Mouse (Mus musculus) intestine, embryonic 14.5 days (tissue): ENCODE measurements around the gene Tsen54. TPM values are rescaled to one million over a fixed set of nuclear protein-coding genes. Genes with fewer than 3 reads are reported as not detected.

Source experiments
- ATAC-seq: fragments of 200-750 bp; cut with Nextera tagmentation; replicated peaks from 2 replicates; pipeline ENCODE4 v1.8.0; 2017; ENCODE audit warnings: low read depth, moderate number of reproducible peaks, moderate TSS enrichment, moderate library complexity; ENCODE audit not compliant: low FRiP score, low TSS enrichment
- DNase-seq: peaks from one replicate; pipeline ENCODE4 v3.0.0-alpha.2; 2018; ENCODE audit warnings: low spot score
- H3K27ac ChIP-seq: fragments of 300-500 bp; sonication (generic); 2 replicates; pipeline ENCODE4 v1.5.1; 2014; ENCODE audit warnings: low read depth, mild to moderate bottlenecking, control low read depth
- H3K27me3 ChIP-seq: fragments of 300-500 bp; sonication (generic); replicated peaks from 2 replicates; pipeline ENCODE4 v1.6.1; 2014; ENCODE audit warnings: low read length, control low read depth; ENCODE audit not compliant: control insufficient read depth, insufficient read depth
- H3K36me3 ChIP-seq: fragments of 300-500 bp; sonication (generic); 2 replicates; pipeline ENCODE4 v1.6.1; 2014; ENCODE audit warnings: low read length, control low read depth; ENCODE audit not compliant: control insufficient read depth, insufficient read depth
- H3K4me1 ChIP-seq: fragments of 300-500 bp; sonication (generic); replicated peaks from 2 replicates; pipeline ENCODE4 v1.6.1; 2014; ENCODE audit warnings: low read length, control low read depth, mixed read lengths; ENCODE audit not compliant: control insufficient read depth, insufficient read depth
- H3K4me2 ChIP-seq: fragments of 300-500 bp; sonication (generic); 2 replicates; pipeline ENCODE4 v1.6.1; 2014; ENCODE audit warnings: low read length
- H3K4me3 ChIP-seq: fragments of 300-500 bp; sonication (generic); 2 replicates; pipeline ENCODE4 v1.5.1; 2014; ENCODE audit warnings: low read depth, low read length, control low read depth, mixed read lengths
- H3K9ac ChIP-seq: fragments of 300-500 bp; sonication (generic); 2 replicates; pipeline ENCODE4 v1.6.1; 2014; ENCODE audit warnings: mild to moderate bottlenecking, low read length
- H3K9me3 ChIP-seq: fragments of 300-500 bp; sonication (generic); 2 replicates; pipeline ENCODE4 v1.6.1; 2016; ENCODE audit warnings: low read length, control low read depth; ENCODE audit not compliant: control insufficient read depth
- whole genome bisulfite sequencing: fragments of 180-500 bp; shearing (Covaris S2); extraction: QIAGEN DNeasy Blood & Tissue Kit; methylation state at CpG from one replicate; pipeline ENCODE4 v1.1.7; 2014; 5-methylcytosine and 5-hydroxymethylcytosine counted together
- polyA plus RNA-seq: library from polyadenylated mRNA; unstranded; fragments of >200 nt; fragmentation: Nextera tagmentation; extraction: Ambion mirVana; gene quantifications from 2 replicates; pipeline ENCODE4 v1.2.1, GENCODE M21; 2014

Gene Tsen54
- polyA plus RNA-seq, 1 experiment from 2014 or later = 30.7 TPM

DNA sequence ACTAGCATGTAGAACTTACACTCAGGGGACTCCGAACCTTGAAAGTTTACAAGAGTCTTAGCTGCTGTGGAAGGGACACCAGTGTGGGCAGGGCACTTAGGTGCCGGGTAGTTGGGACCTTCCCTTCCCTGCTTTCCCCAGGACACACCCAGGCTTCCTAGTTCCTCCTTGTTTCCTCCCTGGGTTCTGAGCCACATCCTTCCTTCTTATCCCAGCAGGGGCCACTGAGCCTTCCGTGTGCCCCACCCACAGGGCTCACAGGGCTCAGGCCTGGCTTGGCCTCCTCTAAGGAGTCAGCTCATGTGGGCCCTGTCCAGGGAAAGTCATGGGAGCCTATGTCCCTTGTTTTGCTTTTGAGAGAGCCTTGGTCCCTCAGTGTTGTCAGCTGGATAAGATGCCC, 25.2 kb downstream of the Tsen54 start:
- Histone ChIP-seq H3K4me3 (no peak overlapping the region), H3K36me3 (no peaks in the 10 kb centered on the region), H3K4me1 (peaks cover 47% of the 10 kb centered on the region), H3K9me3 (no peaks in the 10 kb centered on the region), H3K27ac (peak overlapping the region; percentile 43; the same call in 1 of the 2 replicates), H3K27me3 (no peaks in the 10 kb centered on the region), H3K9ac (no peak overlapping the region), H3K4me2 (no peak overlapping the region)
- 67% methylated on average over 3 of the region's 3 CpGs for WGBS
- ATAC-seq = no peak
- DNase-seq = no peak

- no peak for DNase-seq
- Histone ChIP-seq H3K4me2 (no peak overlapping the region), H3K4me3 (no peak overlapping the region), H3K36me3 (peaks cover 10% of the 10 kb centered on the region; the same call in 1 of the 2 replicates), H3K4me1 (peaks cover 47% of the 10 kb centered on the region), H3K9me3 (peaks cover 8% of the 10 kb centered on the region; the same call in 1 of the 2 replicates), H3K27ac (peak overlapping the region; percentile 85), H3K27me3 (no peaks in the 10 kb centered on the region), H3K9ac (no peak overlapping the region)
- WGBS = 86% methylated on average over 6 of the region's 6 CpGs
- ATAC-seq = no peak
Measured at GRCm38 (mm10) chr11:115841044-115841443, 26.5 kb downstream of the Tsen54 start.

GRCm38 (mm10) chr11:115841961-115842550, 27.5 kb downstream of the Tsen54 start:
- DNase-seq (peak; percentile 75), ATAC-seq (peak; percentile 11; the same call in 1 of the 2 replicates)
- H3K27ac ChIP-seq = peak overlapping the region; percentile 85
- H3K4me3 ChIP-seq = no peak overlapping the region
- H3K36me3 ChIP-seq = peaks cover 17% of the 10 kb centered on the region
- H3K27me3 ChIP-seq = no peaks in the 10 kb centered on the region
- 12% methylated on average over 6 of the region's 6 CpGs for WGBS
- peaks cover 8% of the 10 kb centered on the region; the same call in 1 of the 2 replicates for H3K9me3 ChIP-seq
- H3K9ac ChIP-seq = no peak overlapping the region
- H3K4me2 ChIP-seq = 0 out of 2 replicates have a peak overlapping the region, but pooled peaks have one; percentile 13
- peaks cover 44% of the 10 kb centered on the region for H3K4me1 ChIP-seq

DNA sequence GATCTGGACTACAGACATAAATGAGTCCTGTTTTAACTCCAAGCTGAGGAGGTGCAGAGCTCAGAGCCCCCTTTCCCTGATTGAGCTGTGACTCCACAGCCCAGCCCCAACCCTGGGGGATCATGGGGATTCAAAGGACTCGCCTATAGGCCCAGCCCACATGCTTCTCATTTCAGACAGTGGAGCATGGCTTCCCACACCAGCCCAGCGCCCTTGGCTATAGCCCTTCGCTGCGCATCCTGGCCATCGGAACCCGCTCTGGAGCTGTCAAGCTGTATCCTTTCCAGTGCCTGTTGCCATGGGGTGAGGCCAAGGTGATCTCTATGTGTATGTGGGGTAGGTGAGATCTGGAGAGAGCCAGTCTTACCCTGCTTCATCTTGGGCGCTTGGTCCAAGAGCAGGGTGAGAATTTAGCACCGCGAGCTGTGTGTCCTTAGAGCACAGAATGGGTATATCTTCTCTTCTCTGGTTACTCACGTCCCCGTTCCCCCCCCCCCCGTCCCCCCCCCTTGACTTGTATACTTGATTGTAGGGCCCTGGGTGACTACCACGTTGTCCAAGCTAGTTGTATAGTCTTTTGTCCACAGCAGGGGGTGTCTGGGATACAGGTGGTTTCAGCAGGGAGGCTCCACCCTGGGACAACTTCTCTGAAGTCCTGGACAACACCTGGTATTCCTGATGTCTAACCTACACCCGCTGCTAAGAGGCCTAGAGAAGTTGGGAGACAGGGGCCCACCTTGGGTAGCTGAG, 28.8 kb downstream of the Tsen54 start:
- Histone ChIP-seq H3K4me3 (no peak overlapping the region), H3K27me3 (no peaks in the 10 kb centered on the region), H3K9ac (no peak overlapping the region), H3K4me2 (no peak overlapping the region), H3K36me3 (peaks cover 23% of the 10 kb centered on the region), H3K4me1 (peaks cover 40% of the 10 kb centered on the region), H3K27ac (peak overlapping the region; percentile 85), H3K9me3 (peaks cover 8% of the 10 kb centered on the region; the same call in 1 of the 2 replicates)
- ATAC-seq = no peak
- no peak for DNase-seq
- WGBS = 74% methylated on average over 13 of the region's 14 CpGs

DNA sequence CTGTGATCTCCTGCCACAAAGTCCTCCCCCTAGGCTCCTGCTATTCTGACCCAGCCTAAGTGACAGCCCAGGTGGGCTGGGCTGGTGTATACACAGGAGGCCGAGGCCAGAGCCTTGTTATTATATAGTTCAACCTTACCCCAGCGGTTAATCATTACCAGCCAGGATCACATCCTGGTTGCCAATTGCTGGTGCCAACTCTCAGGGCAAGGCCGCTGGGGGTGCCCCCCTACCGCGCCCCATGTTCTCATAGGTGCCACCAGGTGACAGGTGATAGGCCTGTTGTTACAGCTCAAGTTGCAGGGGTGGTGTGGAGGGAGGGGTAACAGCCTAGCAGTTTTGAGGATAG, 29.3 kb downstream of the Tsen54 start:
- H3K27ac ChIP-seq = peak overlapping the region; percentile 43; the same call in 1 of the 2 replicates
- peaks cover 23% of the 10 kb centered on the region for H3K36me3 ChIP-seq
- H3K27me3 ChIP-seq = no peaks in the 10 kb centered on the region
- no peak overlapping the region for H3K4me2 ChIP-seq
- 72% methylated on average over 5 of the region's 5 CpGs for WGBS
- no peak overlapping the region for H3K4me3 ChIP-seq
- peaks cover 36% of the 10 kb centered on the region for H3K4me1 ChIP-seq
- DNase-seq (no peak), ATAC-seq (peak; percentile 78)
- H3K9ac ChIP-seq = no peak overlapping the region
- peaks cover 8% of the 10 kb centered on the region; the same call in 1 of the 2 replicates for H3K9me3 ChIP-seq

GRCm38 (mm10) chr11:115844240-115844639, 29.7 kb downstream of the Tsen54 start:
- peaks cover 33% of the 10 kb centered on the region for H3K4me1 ChIP-seq
- 62% methylated on average over 8 of the region's 8 CpGs for WGBS
- no peaks in the 10 kb centered on the region for H3K27me3 ChIP-seq
- no peak overlapping the region for H3K4me2 ChIP-seq
- peaks cover 23% of the 10 kb centered on the region for H3K36me3 ChIP-seq
- peaks cover 8% of the 10 kb centered on the region; the same call in 1 of the 2 replicates for H3K9me3 ChIP-seq
- no peak overlapping the region for H3K4me3 ChIP-seq
- ATAC-seq (peak; percentile 16; the same call in 1 of the 2 replicates), DNase-seq (no peak)
- peak overlapping the region; percentile 43 for H3K27ac ChIP-seq
- H3K9ac ChIP-seq = no peak overlapping the region

DNA sequence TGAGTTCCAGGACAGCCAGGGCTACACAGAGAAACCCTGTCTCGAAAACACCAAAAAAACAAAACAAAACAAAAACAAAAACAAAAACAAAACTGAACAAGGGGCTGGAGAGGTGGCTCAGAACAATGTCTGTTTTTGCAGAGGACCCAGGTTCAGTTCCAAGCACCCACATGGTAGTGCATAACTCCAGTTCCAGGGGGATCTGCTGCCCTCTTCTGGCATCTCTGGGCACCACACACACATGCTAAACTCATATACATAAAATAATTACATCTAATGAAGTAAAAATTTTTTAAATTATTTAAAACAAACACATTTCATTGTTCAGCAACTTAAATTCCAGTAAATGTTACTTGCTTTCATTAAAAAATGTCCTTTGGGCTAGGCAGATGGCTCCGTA, 31.3 kb downstream of the Tsen54 start:
- Histone ChIP-seq H3K9ac (no peak overlapping the region), H3K36me3 (peaks cover 34% of the 10 kb centered on the region), H3K27me3 (no peaks in the 10 kb centered on the region), H3K27ac (no peak overlapping the region), H3K4me3 (no peak overlapping the region), H3K4me2 (no peak overlapping the region), H3K4me1 (peaks cover 22% of the 10 kb centered on the region), H3K9me3 (peaks cover 8% of the 10 kb centered on the region; the same call in 1 of the 2 replicates)
- 98% methylated on average over 2 of the region's 2 CpGs for WGBS
- DNase-seq (no peak), ATAC-seq (no peak)

GRCm38 (mm10) chr11:115854674-115855073, 40.1 kb downstream of the Tsen54 start:
- H3K4me2 ChIP-seq = no peak overlapping the region
- H3K9me3 ChIP-seq = 0 out of 2 replicates have a peak, but pooled peaks cover 5% of the 10 kb centered on the region
- no peak overlapping the region for H3K4me3 ChIP-seq
- H3K9ac ChIP-seq = no peak overlapping the region
- peaks cover 21% of the 10 kb centered on the region for H3K27me3 ChIP-seq
- peaks cover 6% of the 10 kb centered on the region for H3K4me1 ChIP-seq
- no peak for ATAC-seq
- peaks cover 34% of the 10 kb centered on the region; the same call in 1 of the 2 replicates for H3K36me3 ChIP-seq
- DNase-seq = no peak
- no peak overlapping the region for H3K27ac ChIP-seq
- WGBS = 86% methylated on average over 6 of the region's 6 CpGs
